Mouse (Mus musculus): ENCODE data around the gene Sox4.

DNA sequence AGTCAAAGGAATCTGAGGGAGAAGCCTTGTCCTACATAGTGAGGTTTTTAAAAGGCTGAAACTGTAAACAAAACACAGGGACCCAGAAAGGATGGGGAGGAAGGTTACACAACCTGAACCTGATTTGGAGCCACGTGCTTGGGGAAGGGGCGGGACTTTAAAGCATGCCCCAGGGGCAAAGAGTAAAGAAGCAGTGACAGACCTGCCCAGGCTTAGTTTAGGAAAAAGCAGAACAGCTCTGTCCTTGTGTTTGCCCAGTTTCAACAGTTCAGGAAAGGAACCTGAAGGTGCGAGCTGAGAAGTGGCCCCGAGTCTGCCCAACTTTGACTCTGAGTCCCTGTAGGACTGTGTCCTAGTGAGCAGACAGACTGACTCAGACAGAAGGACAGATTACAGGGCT lies 23.1 kb downstream of the Sox4 start:
- TF ChIP-seq CTCF (IDR thresholded peaks at IDR 0.05; ENCODE audit: low read depth) (no peak), EP300 (IDR thresholded peaks at IDR 0.05; ENCODE audit: low read depth) (no peak)

All from liver, postnatal 0 days (tissue).